Mouse (Mus musculus): ENCODE results near the gene Plod1.
"Not testable (repeated sequence)": the region's sequence is repeated elsewhere in the genome, so short reads cannot be mapped to it uniquely, and the experiment has no call there.

Gene Plod1

GRCm38 (mm10) chr4:147887277-147887676 is 49.3 kb downstream of the Plod1 start:
- no peak for DNase-seq

GRCm38 (mm10) chr4:147886158-147886557 is 50.4 kb downstream of the Plod1 start:
- no peak for DNase-seq

- no peak for DNase-seq
These were observed 52.4 kb downstream of the Plod1 start for GRCm38 (mm10) chr4:147884138-147884537.

- DNase-seq = no peak
These were observed 53.5 kb downstream of the Plod1 start for GRCm38 (mm10) chr4:147883041-147883440.

GRCm38 (mm10) chr4:147881792-147882191 is 54.8 kb downstream of the Plod1 start:
- no peak for DNase-seq

GRCm38 (mm10) chr4:147879865-147880264 is 56.7 kb downstream of the Plod1 start:
- no peak for DNase-seq

- DNase-seq = no peak
These were observed 57.1 kb downstream of the Plod1 start for GRCm38 (mm10) chr4:147879456-147879855.

- no peak for DNase-seq
These were observed 58.0 kb downstream of the Plod1 start for GRCm38 (mm10) chr4:147878537-147878936.

- DNase-seq = no peak
These were observed 60.6 kb downstream of the Plod1 start for GRCm38 (mm10) chr4:147875852-147876575.

GRCm38 (mm10) chr4:147869238-147869637 is 67.3 kb downstream of the Plod1 start:
- DNase-seq = no peak

GRCm38 (mm10) chr4:147868450-147869031 is 68.0 kb downstream of the Plod1 start, which contains the start of the genes Miip and Fv1:
TSS of gene Miip (minus strand) at chr4:147868816.
TSS of gene Fv1 (plus strand) at chr4:147868979.
- peak; percentile 98 for DNase-seq

GRCm38 (mm10) chr4:147867563-147868449 is 68.8 kb downstream of the Plod1 start:
- DNase-seq = no peak

GRCm38 (mm10) chr4:147866793-147867192 is 69.8 kb downstream of the Plod1 start:
- DNase-seq = not testable (repeated sequence)

- no peak for DNase-seq
These were observed 70.5 kb downstream of the Plod1 start for GRCm38 (mm10) chr4:147866056-147866455.

- no peak for DNase-seq
These were observed 70.9 kb downstream of the Plod1 start for GRCm38 (mm10) chr4:147865651-147866050.

- DNase-seq = no peak
These were observed 74.5 kb downstream of the Plod1 start for GRCm38 (mm10) chr4:147862051-147862450.
